Mouse (Mus musculus): ENCODE data around the gene Jade2. TPM values are rescaled to one million over a fixed set of nuclear protein-coding genes. Genes with fewer than 3 reads are reported as not detected.

Gene Jade2
- polyA plus RNA-seq (2012; rRNA removed), result 7.5 and 8.5 TPM in 2 replicates

- no peak for DNase-seq (ENCODE audit: low read depth, low spot score)
- under 1% methylated on average over 47 of the region's 47 CpGs for WGBS
Measured at GRCm38 (mm10) chr11:51857081-51857671, at the start of gene Jade2. Gene Jade2, minus strand, starts transcription at chr11:51857653.

GRCm38 (mm10) chr11:51904224-51904623, 46.8 kb upstream of the Jade2 start:
- DNase-seq (ENCODE audit: low read depth, low spot score), result no peak
- 88% methylated on average over 3 of the region's 3 CpGs for WGBS

GRCm38 (mm10) chr11:51899691-51900090, 42.2 kb upstream of the Jade2 start:
- DNase-seq (ENCODE audit: low read depth, low spot score), result no peak
- WGBS, result 87% methylated on average over 10 of the region's 10 CpGs

- 40% methylated on average over 21 of the region's 21 CpGs for WGBS
- DNase-seq (ENCODE audit: low read depth, low spot score), result no peak
Measured at GRCm38 (mm10) chr11:51898326-51899080, 41.0 kb upstream of the Jade2 start.

- WGBS, result 81% methylated on average over 11 of the region's 11 CpGs
- DNase-seq (ENCODE audit: low read depth, low spot score), result no peak
Measured at GRCm38 (mm10) chr11:51897311-51897710, 39.9 kb upstream of the Jade2 start.

- 38% methylated on average over 4 of the region's 4 CpGs for WGBS
- DNase-seq (ENCODE audit: low read depth, low spot score), result no peak
Measured at GRCm38 (mm10) chr11:51896012-51896411, 38.6 kb upstream of the Jade2 start.

GRCm38 (mm10) chr11:51885681-51886080, 28.2 kb upstream of the Jade2 start:
- 86% methylated on average over 6 of the region's 6 CpGs for WGBS
- DNase-seq (ENCODE audit: low read depth, low spot score), result no peak

- DNase-seq (ENCODE audit: low read depth, low spot score), result no peak
- WGBS, result 15% methylated on average over 1 of the region's 1 CpGs
Measured at GRCm38 (mm10) chr11:51884092-51884491, 26.6 kb upstream of the Jade2 start.

GRCm38 (mm10) chr11:51883670-51884069, 26.2 kb upstream of the Jade2 start:
- 6% methylated on average over 5 of the region's 5 CpGs for WGBS
- no peak for DNase-seq (ENCODE audit: low read depth, low spot score)

- no peak for DNase-seq (ENCODE audit: low read depth, low spot score)
- 40% methylated on average over 7 of the region's 7 CpGs for WGBS
Measured at GRCm38 (mm10) chr11:51881776-51882175, 24.3 kb upstream of the Jade2 start.

GRCm38 (mm10) chr11:51881041-51881730, 23.7 kb upstream of the Jade2 start:
- 85% methylated on average over 15 of the region's 15 CpGs for WGBS
- DNase-seq (ENCODE audit: low read depth, low spot score), result no peak

GRCm38 (mm10) chr11:51876943-51877344, 19.5 kb upstream of the Jade2 start:
- peak; percentile 94 for DNase-seq (ENCODE audit: low read depth, low spot score)
- 28% methylated on average over 4 of the region's 4 CpGs for WGBS

- WGBS, result 17% methylated on average over 4 of the region's 4 CpGs
- DNase-seq (ENCODE audit: low read depth, low spot score), result no peak
Measured at GRCm38 (mm10) chr11:51875792-51876195, 18.3 kb upstream of the Jade2 start.

GRCm38 (mm10) chr11:51875086-51875485, 17.6 kb upstream of the Jade2 start:
- 11% methylated on average over 1 of the region's 1 CpGs for WGBS
- DNase-seq (ENCODE audit: low read depth, low spot score), result no peak

- no peak for DNase-seq (ENCODE audit: low read depth, low spot score)
- WGBS, result 22% methylated on average over 7 of the region's 7 CpGs
Measured at GRCm38 (mm10) chr11:51874266-51875036, 17.0 kb upstream of the Jade2 start.

- WGBS, result 96% methylated on average over 5 of the region's 5 CpGs
- no peak for DNase-seq (ENCODE audit: low read depth, low spot score)
Measured at GRCm38 (mm10) chr11:51873141-51873540, 15.7 kb upstream of the Jade2 start.

- 91% methylated on average over 10 of the region's 10 CpGs for WGBS
Measured at GRCm38 (mm10) chr11:51867261-51867660, 9.8 kb upstream of the Jade2 start.

GRCm38 (mm10) chr11:51866020-51866419, 8.6 kb upstream of the Jade2 start:
- no peak for DNase-seq (ENCODE audit: low read depth, low spot score)
- 21% methylated on average over 3 of the region's 3 CpGs for whole genome bisulfite sequencing

More at GRCm38 (mm10) chr11:51867261-51867660, 9.8 kb upstream of the Jade2 start:
- DNase-seq (ENCODE audit: low read depth, low spot score), result no peak

- no peak for DNase-seq (ENCODE audit: low read depth, low spot score)
- 85% methylated on average over 8 of the region's 8 CpGs for WGBS
Measured at GRCm38 (mm10) chr11:51860666-51861065, 3.2 kb upstream of the Jade2 start.

- WGBS, result 35% methylated on average over 2 of the region's 2 CpGs
- DNase-seq (ENCODE audit: low read depth, low spot score), result no peak
Measured at GRCm38 (mm10) chr11:51859561-51859960, 2.1 kb upstream of the Jade2 start.
